In the genomic region with DNA sequence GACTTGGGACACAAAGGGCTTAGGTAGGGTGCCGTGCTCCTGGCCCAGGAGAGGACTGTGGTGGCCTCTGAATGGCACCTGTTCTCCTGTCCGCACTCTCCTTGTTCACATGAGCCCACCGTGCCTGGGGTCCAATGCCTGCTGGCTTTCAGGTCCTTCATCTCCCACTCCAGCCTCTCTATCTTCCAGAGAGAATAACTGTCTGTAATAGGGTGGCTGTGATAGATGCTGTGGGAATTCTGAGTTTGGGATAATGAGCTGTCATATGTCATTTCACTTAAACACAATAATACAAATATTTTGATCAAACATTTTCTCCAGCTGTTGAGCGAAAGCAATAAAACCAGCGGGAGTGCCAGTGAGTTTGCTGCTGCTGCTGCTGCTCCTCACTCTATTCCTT, we compare ENCODE assay signal across 19 mouse cellular contexts.
"Had no signal": no experiment of that assay in that cellular context is flagged by ENCODE, and none has a peak within 500 bp of the region (broad histone marks: within the 10 kb centered on the region; RNA-seq: fewer than 3 reads in every experiment).

No protein-coding gene starts in this region.

- H3K27ac ChIP-seq: hindbrain, embryonic 15.5 days; kidney, postnatal 0 days; layer of hippocampus, adult 2 months; limb, embryonic 10.5 days; limb, embryonic 13.5 days; liver, embryonic 12.5 days; liver, embryonic 15.5 days; midbrain, embryonic 15.5 days; neural tube, embryonic 12.5 days; stomach, embryonic 15.5 days had no signal

- H3K4me1 ChIP-seq: hindbrain, embryonic 15.5 days; liver, embryonic 12.5 days; liver, embryonic 15.5 days had no signal

- H3K4me3 ChIP-seq: hindbrain, embryonic 15.5 days; layer of hippocampus, adult 2 months; limb, embryonic 10.5 days; limb, embryonic 13.5 days; liver, embryonic 12.5 days; liver, embryonic 15.5 days; midbrain, embryonic 15.5 days; neural tube, embryonic 12.5 days; stomach, embryonic 15.5 days had no signal

- ATAC-seq: intestine, postnatal 0 days; liver, embryonic 12.5 days; midbrain, embryonic 15.5 days had no signal

- H3K9me3 ChIP-seq: hindbrain, embryonic 15.5 days; limb, embryonic 10.5 days; limb, embryonic 13.5 days; liver, embryonic 12.5 days; liver, embryonic 15.5 days; midbrain, embryonic 15.5 days; neural tube, embryonic 12.5 days; stomach, embryonic 15.5 days had no signal

- H3K9ac ChIP-seq: hindbrain, embryonic 15.5 days; limb, embryonic 13.5 days; liver, embryonic 12.5 days; liver, embryonic 15.5 days; midbrain, embryonic 15.5 days; neural tube, embryonic 12.5 days; stomach, embryonic 15.5 days had no signal

- H3K36me3 ChIP-seq: hindbrain, embryonic 15.5 days; limb, embryonic 13.5 days; liver, embryonic 12.5 days; liver, embryonic 15.5 days; midbrain, embryonic 15.5 days; neural tube, embryonic 12.5 days; stomach, embryonic 15.5 days had no signal

- H3K27me3 ChIP-seq: hindbrain, embryonic 15.5 days; limb, embryonic 13.5 days; liver, embryonic 12.5 days; liver, embryonic 15.5 days; midbrain, embryonic 15.5 days; neural tube, embryonic 12.5 days; stomach, embryonic 15.5 days had no signal

- DNase-seq: kidney, adult 2 months; kidney, postnatal 25 days; layer of hippocampus, adult 9-11 months; liver; retina, postnatal 1 day; right cerebral cortex, postnatal 25 days; spleen, adult 18-20 months; thymus, postnatal 25 days had no signal

- H3K4me2 ChIP-seq: hindbrain, embryonic 15.5 days; limb, embryonic 13.5 days; liver, embryonic 12.5 days; liver, embryonic 15.5 days; midbrain, embryonic 15.5 days; neural tube, embryonic 12.5 days; stomach, embryonic 15.5 days had no signal
